In genomic region chr1:11895715-11896114, GRCm38 (mm10) we compare ENCODE assay signal across 18 mouse cellular contexts.
A peak's percentile ranks its signal among the peaks of the same experiment; 100 is the strongest.
DNase-seq lines count a peak whose midpoint lies in the region; ATAC-seq and TF ChIP-seq lines count a peak whose summit lies in the region.
"Had no signal": no experiment of that assay in that cellular context is flagged by ENCODE, and none has a peak within 500 bp of the region (broad histone marks: within the 10 kb centered on the region; RNA-seq: fewer than 3 reads in every experiment).

No protein-coding gene starts in this region.

- H3K9me3 ChIP-seq in forebrain, postnatal 0 days (ENCODE audit: low read length): no peaks in the 10 kb centered on the region
- no peaks in the 10 kb centered on the region for H3K9me3 ChIP-seq in forebrain, embryonic 10.5 days
- H3K9me3 ChIP-seq in lung, embryonic 16.5 days (ENCODE audit: control insufficient read depth, low read length): no peaks in the 10 kb centered on the region
- H3K9me3 ChIP-seq: embryonic facial prominence, embryonic 13.5 days; forebrain, embryonic 13.5 days; heart, embryonic 12.5 days; limb, embryonic 12.5 days had no signal

- no peak overlapping the region for H3K9ac ChIP-seq in forebrain, postnatal 0 days
- H3K9ac ChIP-seq in lung, embryonic 16.5 days (ENCODE audit: low read length): no peak overlapping the region
- H3K9ac ChIP-seq: embryonic facial prominence, embryonic 13.5 days; forebrain, embryonic 13.5 days; heart, embryonic 12.5 days; limb, embryonic 12.5 days had no signal

- no peaks in the 10 kb centered on the region for H3K27me3 ChIP-seq in forebrain, postnatal 0 days (ENCODE audit: insufficient read depth, low read length)
- no peaks in the 10 kb centered on the region for H3K27me3 ChIP-seq in forebrain, embryonic 10.5 days (ENCODE audit: poor library complexity, severe bottlenecking)
- no peaks in the 10 kb centered on the region for H3K27me3 ChIP-seq in lung, embryonic 16.5 days (ENCODE audit: control insufficient read depth, insufficient read depth, low read depth, low read length)
- H3K27me3 ChIP-seq: embryonic facial prominence, embryonic 13.5 days; forebrain, embryonic 13.5 days; heart, embryonic 12.5 days; limb, embryonic 12.5 days; Patski had no signal

- H3K27ac ChIP-seq in forebrain, postnatal 0 days (ENCODE audit: low read depth, low read length): no peak overlapping the region
- H3K27ac ChIP-seq in forebrain, embryonic 10.5 days: no peak overlapping the region
- no peak overlapping the region for H3K27ac ChIP-seq in lung, embryonic 16.5 days (ENCODE audit: low read length)
- H3K27ac ChIP-seq: embryonic facial prominence, embryonic 13.5 days; forebrain, embryonic 13.5 days; limb, embryonic 12.5 days had no signal

- H3K4me2 ChIP-seq in forebrain, postnatal 0 days (ENCODE audit: low read depth): no peak overlapping the region
- H3K4me2 ChIP-seq in lung, embryonic 16.5 days (ENCODE audit: low read depth, low read length): no peak overlapping the region
- H3K4me2 ChIP-seq: embryonic facial prominence, embryonic 13.5 days; forebrain, embryonic 13.5 days; heart, embryonic 12.5 days; limb, embryonic 12.5 days had no signal

- no peak overlapping the region for H3K4me3 ChIP-seq in forebrain, postnatal 0 days (ENCODE audit: low read depth, low read length)
- H3K4me3 ChIP-seq in forebrain, embryonic 10.5 days: no peak overlapping the region
- H3K4me3 ChIP-seq in lung, embryonic 16.5 days (ENCODE audit: low read length): no peak overlapping the region
- H3K4me3 ChIP-seq: embryonic facial prominence, embryonic 13.5 days; forebrain, embryonic 13.5 days; heart, embryonic 12.5 days; limb, embryonic 12.5 days had no signal

- peak; percentile 65 for DNase-seq in forebrain, postnatal 0 days
- no peak for DNase-seq in forebrain, embryonic 10.5 days (ENCODE audit: extremely low spot score, low spot score)
- peak; percentile 3 to 43 for DNase-seq in layer of hippocampus, adult 18-20 months (ENCODE audit: low spot score in 2 of 2)
- DNase-seq in layer of hippocampus, postnatal 10 days (ENCODE audit: low spot score in 2 of 2): no peak
- DNase-seq in lung, adult 18-20 months: no peak
- peak; percentile 7 for DNase-seq in lung, postnatal 25 days (ENCODE audit: low spot score)
- DNase-seq in adipocyte (ENCODE audit: low spot score): no peak
- DNase-seq: B cell, adult 2 months; cerebellum, adult 11-12 months; gastrocnemius, postnatal 36 days; kidney, adult 2 months; kidney, postnatal 36 days had no signal

- TF ChIP-seq CTCF in forebrain, postnatal 0 days (IDR thresholded peaks at IDR 0.05; ENCODE audit: low read depth): no peak

- H3K36me3 ChIP-seq in forebrain, postnatal 0 days (ENCODE audit: insufficient read depth): no peaks in the 10 kb centered on the region
- H3K36me3 ChIP-seq in forebrain, embryonic 10.5 days (replicated peaks): no peaks in the 10 kb centered on the region
- H3K36me3 ChIP-seq in lung, embryonic 16.5 days (ENCODE audit: control insufficient read depth, insufficient read depth, low read length): no peaks in the 10 kb centered on the region
- H3K36me3 ChIP-seq: embryonic facial prominence, embryonic 13.5 days; heart, embryonic 12.5 days; limb, embryonic 12.5 days had no signal

- WGBS in forebrain, postnatal 0 days: 40% methylated on average over 3 of the region's 3 CpGs
- WGBS in forebrain, embryonic 10.5 days: 87% methylated on average over 3 of the region's 3 CpGs
- WGBS in lung, embryonic 16.5 days: 37% methylated on average over 3 of the region's 3 CpGs

- peak; percentile 78 for ATAC-seq in forebrain, postnatal 0 days
- peak; percentile 77 for ATAC-seq in lung, embryonic 16.5 days (ENCODE audit: low read depth)

- no peaks in the 10 kb centered on the region for H3K4me1 ChIP-seq in forebrain, postnatal 0 days (ENCODE audit: insufficient read depth)
- no peaks in the 10 kb centered on the region for H3K4me1 ChIP-seq in forebrain, embryonic 10.5 days
- H3K4me1 ChIP-seq in lung, embryonic 16.5 days (replicated peaks; ENCODE audit: control insufficient read depth, insufficient read depth, low read length): 0 out of 2 replicates have a peak, but pooled peaks cover 2% of the 10 kb centered on the region
- H3K4me1 ChIP-seq: forebrain, embryonic 13.5 days; heart, embryonic 12.5 days; limb, embryonic 12.5 days had no signal

Comparison
In these comparisons a context has a peak if more than half of its experiments do, and no peak if none do; other contexts are left out.
1. DNase-seq: peak in forebrain, postnatal 0 days (single experiment), layer of hippocampus, adult 18-20 months (2 of 2) and lung, postnatal 25 days (single experiment); none in forebrain, embryonic 10.5 days (single experiment), layer of hippocampus, postnatal 10 days (0 of 2), lung, adult 18-20 months (0 of 2) and adipocyte (single experiment).